Comparison of ENCODE assay signal across 25 mouse cellular contexts in the genomic region with DNA sequence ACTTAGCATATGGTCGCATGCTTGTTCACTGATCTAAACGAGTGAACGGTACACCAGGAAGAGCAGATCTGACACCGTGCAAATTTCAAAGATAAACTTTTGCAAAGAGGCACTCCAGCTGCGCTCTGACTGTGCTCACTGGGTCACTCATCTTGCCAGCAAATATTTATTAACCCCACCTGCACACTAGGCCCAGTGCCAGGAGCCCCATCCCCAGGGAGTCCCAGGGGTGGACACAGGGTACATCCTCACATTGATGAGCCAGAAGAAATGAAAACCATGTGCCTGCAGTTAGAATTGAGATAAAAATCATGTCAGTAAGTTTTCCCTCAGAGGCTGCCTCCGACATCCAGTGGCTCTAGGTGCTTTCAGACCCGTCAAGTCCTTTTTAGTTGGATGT.
"Had no signal": no experiment of that assay in that cellular context is flagged by ENCODE, and none has a peak within 500 bp of the region (broad histone marks: within the 10 kb centered on the region; RNA-seq: fewer than 3 reads in every experiment).

No protein-coding gene starts in this region.

- H3K9me3 ChIP-seq: heart, embryonic 10.5 days; heart, embryonic 12.5 days; hindbrain, embryonic 10.5 days; hindbrain, embryonic 12.5 days; intestine, embryonic 15.5 days; limb, embryonic 13.5 days; limb, embryonic 15.5 days; liver, embryonic 12.5 days had no signal

- H3K27ac ChIP-seq: gastrocnemius, adult 2 months; heart, embryonic 10.5 days; hindbrain, embryonic 10.5 days; hindbrain, embryonic 12.5 days; hindbrain, embryonic 14.5 days; intestine, embryonic 15.5 days; layer of hippocampus, adult 2 months; limb, embryonic 13.5 days; limb, embryonic 15.5 days; liver, embryonic 12.5 days; liver, embryonic 14.5 days had no signal

- H3K4me2 ChIP-seq: heart, embryonic 12.5 days; hindbrain, embryonic 12.5 days; hindbrain, embryonic 14.5 days; intestine, embryonic 15.5 days; limb, embryonic 13.5 days; limb, embryonic 15.5 days; liver, embryonic 12.5 days had no signal

- H3K27me3 ChIP-seq: hindbrain, embryonic 12.5 days; intestine, embryonic 15.5 days; limb, embryonic 13.5 days; limb, embryonic 15.5 days had no signal

- H3K4me3 ChIP-seq: gastrocnemius, adult 2 months; heart, embryonic 10.5 days; heart, embryonic 12.5 days; hindbrain, embryonic 10.5 days; hindbrain, embryonic 12.5 days; intestine, embryonic 15.5 days; layer of hippocampus, adult 2 months; limb, embryonic 13.5 days; limb, embryonic 15.5 days; liver, embryonic 12.5 days had no signal

- H3K4me1 ChIP-seq: heart, embryonic 10.5 days; heart, embryonic 12.5 days had no signal

- ATAC-seq: hindbrain, embryonic 16.5 days; inflammation-experienced regulatory T-cells, adult 6 months; intestine, embryonic 15.5 days; intestine, postnatal 0 days; liver, embryonic 12.5 days had no signal

- H3K36me3 ChIP-seq: heart, embryonic 10.5 days; heart, embryonic 12.5 days; hindbrain, embryonic 10.5 days; hindbrain, embryonic 12.5 days; intestine, embryonic 15.5 days; limb, embryonic 13.5 days; limb, embryonic 15.5 days; liver, embryonic 12.5 days had no signal

- H3K9ac ChIP-seq: heart, embryonic 12.5 days; hindbrain, embryonic 12.5 days; hindbrain, embryonic 14.5 days; intestine, embryonic 15.5 days; limb, embryonic 13.5 days; limb, embryonic 15.5 days; liver, embryonic 12.5 days; liver, embryonic 14.5 days had no signal

- DNase-seq: gastrocnemius, adult 2 months; gastrocnemius, postnatal 10 days; gastrocnemius, postnatal 25 days; heart, adult 18-20 months; heart, postnatal 10 days; heart, postnatal 4 days; kidney, adult 18-20 months; kidney, adult 8-10 months; kidney, postnatal 10 days; kidney, postnatal 25 days; kidney, postnatal 4 days had no signal
